Mouse (Mus musculus): ENCODE results near the gene Kdm5d. TPM values are rescaled to one million over a fixed set of nuclear protein-coding genes. Genes with fewer than 3 reads are reported as not detected.
A peak's percentile ranks its signal among the peaks of the same experiment; 100 is the strongest.

Gene Kdm5d
- total RNA-seq (2012; rRNA removed): 0.21 and 2.0 TPM in 2 replicates

DNA sequence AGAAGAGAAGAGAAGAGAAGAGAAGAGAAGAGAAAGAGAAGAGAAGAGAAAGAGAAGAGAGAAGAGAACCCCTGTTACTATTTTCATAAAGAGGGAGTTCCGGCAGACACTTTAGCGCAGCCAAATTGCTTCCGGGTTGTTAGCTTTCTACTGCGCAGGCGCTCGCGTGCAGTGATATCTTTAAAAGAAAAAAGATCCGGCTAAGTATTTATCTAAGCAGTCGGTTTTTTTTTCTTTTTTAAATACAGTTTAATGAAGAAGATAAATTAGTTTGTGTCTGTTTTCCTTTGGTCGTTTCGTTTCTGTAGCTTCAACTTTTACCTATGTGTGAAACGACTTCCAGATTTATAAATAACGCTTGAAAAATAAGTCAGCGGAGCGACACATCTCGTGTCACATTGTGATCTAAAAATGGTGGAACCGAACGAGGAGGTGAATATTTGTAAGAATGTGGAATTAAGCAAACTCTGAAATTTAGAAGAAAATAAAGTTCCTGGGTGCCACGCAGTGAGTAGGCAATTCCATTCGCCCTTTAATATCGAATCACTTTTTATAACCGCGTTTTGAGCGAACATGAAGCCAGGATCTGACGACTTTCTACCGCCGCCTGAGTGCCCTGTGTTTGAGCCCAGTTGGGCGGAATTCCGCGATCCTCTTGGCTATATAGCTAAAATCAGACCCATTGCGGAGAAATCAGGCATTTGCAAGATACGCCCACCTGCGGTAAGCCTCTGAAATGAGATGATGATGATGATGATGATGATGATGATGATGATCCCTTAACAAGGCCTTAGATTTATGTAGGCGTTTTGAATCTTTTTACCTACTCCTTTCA lies at the start of gene Kdm5d:
Gene Kdm5d, plus strand, starts transcription at position 396 of the 835 bp plus-strand sequence.
- in situ Hi-C loops (cut with MboI; ENCODE audit: low sequenced_read_pairs in 2 of 2, unreplicated experiment in 2 of 2): loop anchor here in 1 of 2 experiments (10.0 kb wide), 2 partner anchors 53 to 57 kb away; no protein-coding TSS in a partner anchor
- DNase-seq (ENCODE audit: low read depth, low spot score): no peak
- Histone ChIP-seq H3K9ac (ENCODE audit: insufficient read depth, low read depth, low read length, poor library complexity, severe bottlenecking) (no peak within 1 kb of the TSS), H3K4me3 (ENCODE audit: insufficient read depth in 1 of 2, low read depth in 1 of 2, low read length in 2 of 2, poor library complexity in 1 of 2, severe bottlenecking in 1 of 2) (0 out of 4 replicates have a peak within 1 kb of the TSS, but pooled peaks of 1 of the 2 experiments have one; percentile 12), H3K9me3 (ENCODE audit: control insufficient read depth, insufficient read depth, low read depth, low read length) (no peaks in the 10 kb centered on the region), H3K27ac (ENCODE audit: insufficient read depth, low read depth, low read length, poor library complexity, severe bottlenecking) (no peak within 1 kb of the TSS), H3K4me1 (ENCODE audit: control insufficient read depth in 2 of 2, insufficient read depth in 2 of 2, low read length in 2 of 2, poor library complexity in 1 of 2) (no peaks in the 10 kb centered on the region), H3K36me3 (ENCODE audit: control insufficient read depth, insufficient read depth, low read length, poor library complexity, severe bottlenecking) (no peaks in the 10 kb centered on the region)
- TF ChIP-seq HCFC1 (IDR thresholded peaks at IDR 0.05; ENCODE audit: borderline replicate concordance, insufficient read depth, low read length) (no peak), ZNF384 (IDR thresholded peaks at IDR 0.05; ENCODE audit: low read depth, low read length) (no peak), CHD2 (IDR thresholded peaks at IDR 0.05; ENCODE audit: low read depth, low read length) (no peak), ZC3H11A (IDR thresholded peaks at IDR 0.05; ENCODE audit: borderline replicate concordance, low read depth, low read length) (no peak), MAFK (IDR thresholded peaks at IDR 0.05; ENCODE audit: insufficient read depth, low read depth, low read length) (no peak)

DNA sequence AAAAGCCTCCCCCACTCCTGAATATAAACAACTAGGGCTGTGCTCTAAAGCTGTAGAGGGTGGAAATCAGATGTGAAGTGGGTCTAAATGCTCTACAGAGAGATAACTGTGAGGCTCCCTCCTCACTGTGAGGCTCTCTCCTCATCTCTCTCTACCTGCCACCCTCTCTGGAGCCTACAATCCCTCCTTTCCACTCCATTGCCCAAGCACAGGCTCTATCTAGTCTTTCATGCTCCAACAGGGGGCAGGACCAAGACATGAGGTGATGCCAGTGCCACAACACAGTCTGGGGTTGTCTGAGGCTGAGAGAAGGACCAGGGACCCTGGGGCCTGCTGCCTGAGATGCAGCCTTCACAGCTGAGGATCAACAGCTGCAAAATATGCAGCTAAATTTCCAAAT lies 25.2 kb upstream of the Kdm5d start:
- DNase-seq (ENCODE audit: low read depth, low spot score): no peak
- H3K4me3 ChIP-seq (ENCODE audit: insufficient read depth in 1 of 2, low read depth in 1 of 2, low read length in 2 of 2, poor library complexity in 1 of 2, severe bottlenecking in 1 of 2): no peak overlapping the region
- no peaks in the 10 kb centered on the region for H3K9me3 ChIP-seq (ENCODE audit: control insufficient read depth, insufficient read depth, low read depth, low read length)
- H3K9ac ChIP-seq (ENCODE audit: insufficient read depth, low read depth, low read length, poor library complexity, severe bottlenecking): no peak overlapping the region
- H3K36me3 ChIP-seq (ENCODE audit: control insufficient read depth, insufficient read depth, low read length, poor library complexity, severe bottlenecking): no peaks in the 10 kb centered on the region
- H3K4me1 ChIP-seq (ENCODE audit: control insufficient read depth in 2 of 2, insufficient read depth in 2 of 2, low read length in 2 of 2, poor library complexity in 1 of 2): no peaks in the 10 kb centered on the region
- in situ Hi-C loops (cut with MboI; ENCODE audit: low sequenced_read_pairs in 2 of 2, unreplicated experiment in 2 of 2): no loop called here
- TF ChIP-seq CHD2 (IDR thresholded peaks at IDR 0.05; ENCODE audit: low read depth, low read length) (no peak), MAFK (IDR thresholded peaks at IDR 0.05; ENCODE audit: insufficient read depth, low read depth, low read length) (no peak), HCFC1 (IDR thresholded peaks at IDR 0.05; ENCODE audit: borderline replicate concordance, insufficient read depth, low read length) (no peak)
- no peak overlapping the region for H3K27ac ChIP-seq (ENCODE audit: insufficient read depth, low read depth, low read length, poor library complexity, severe bottlenecking)

DNA sequence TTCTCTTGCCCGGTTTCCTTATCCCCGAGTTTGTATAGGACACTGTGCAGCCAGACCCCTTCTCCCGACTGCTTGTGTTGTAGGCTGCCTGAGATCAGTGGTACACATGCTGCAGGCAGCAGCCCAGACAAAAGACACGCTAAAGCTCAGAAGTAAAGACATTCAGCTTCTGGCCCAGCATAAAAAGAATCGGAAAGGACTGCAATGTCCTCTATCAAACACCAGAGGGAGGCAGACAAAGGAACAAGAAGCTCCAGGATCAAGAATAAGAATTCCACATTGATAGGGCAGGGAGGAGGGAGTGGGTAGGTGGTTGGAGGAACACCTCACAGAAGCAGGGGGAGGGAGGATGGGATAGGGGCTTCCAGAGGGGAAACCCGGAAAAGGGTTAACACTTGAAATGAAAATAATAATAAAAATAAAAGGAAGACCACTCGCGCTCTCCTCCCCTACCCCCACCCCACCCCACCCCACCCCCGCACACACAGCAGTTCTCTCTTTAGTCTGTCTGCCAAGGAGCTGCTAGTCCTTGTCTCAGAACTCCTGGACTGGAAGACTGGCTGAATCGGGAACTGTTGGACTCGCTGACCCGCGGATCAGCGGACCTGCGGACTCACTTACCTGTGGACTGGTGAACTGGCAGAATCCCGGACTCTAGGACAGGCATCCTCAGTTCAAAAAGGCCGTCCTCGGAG lies 24.6 kb upstream of the Kdm5d start:
- no peak overlapping the region for H3K4me3 ChIP-seq (ENCODE audit: insufficient read depth in 1 of 2, low read depth in 1 of 2, low read length in 2 of 2, poor library complexity in 1 of 2, severe bottlenecking in 1 of 2)

More for the DNA sequence above, 24.6 kb upstream of the Kdm5d start:
- no peak overlapping the region for H3K9ac ChIP-seq (ENCODE audit: insufficient read depth, low read depth, low read length, poor library complexity, severe bottlenecking)
- no peaks in the 10 kb centered on the region for H3K36me3 ChIP-seq (ENCODE audit: control insufficient read depth, insufficient read depth, low read length, poor library complexity, severe bottlenecking)
- H3K9me3 ChIP-seq (ENCODE audit: control insufficient read depth, insufficient read depth, low read depth, low read length): no peaks in the 10 kb centered on the region
- in situ Hi-C loops (cut with MboI; ENCODE audit: low sequenced_read_pairs in 2 of 2, unreplicated experiment in 2 of 2): no loop called here
- H3K4me1 ChIP-seq (ENCODE audit: control insufficient read depth in 2 of 2, insufficient read depth in 2 of 2, low read length in 2 of 2, poor library complexity in 1 of 2): no peaks in the 10 kb centered on the region
- TF ChIP-seq ZNF384 (IDR thresholded peaks at IDR 0.05; ENCODE audit: low read depth, low read length) (no peak), CHD2 (IDR thresholded peaks at IDR 0.05; ENCODE audit: low read depth, low read length) (no peak), MAFK (IDR thresholded peaks at IDR 0.05; ENCODE audit: insufficient read depth, low read depth, low read length) (no peak), ZC3H11A (IDR thresholded peaks at IDR 0.05; ENCODE audit: borderline replicate concordance, low read depth, low read length) (no peak), HCFC1 (IDR thresholded peaks at IDR 0.05; ENCODE audit: borderline replicate concordance, insufficient read depth, low read length) (no peak)
- H3K27ac ChIP-seq (ENCODE audit: insufficient read depth, low read depth, low read length, poor library complexity, severe bottlenecking): no peak overlapping the region
- peak; percentile 12 for DNase-seq (ENCODE audit: low read depth, low spot score)

Other genes starting within 250 kb of the Kdm5d start
- 1.9 and 6.6 TPM in 2 replicates for gene Zfy1, start 100.4 kb upstream of the Kdm5d start, total RNA-seq (2012; rRNA removed)
- 6.8 and 9.1 TPM in 2 replicates for gene Uba1y, start 79.1 kb upstream of the Kdm5d start, total RNA-seq (2012; rRNA removed)
- 53.2 and 65.9 TPM in 2 replicates for gene Eif2s3y, start 112.8 kb downstream of the Kdm5d start, total RNA-seq (2012; rRNA removed)

Data from ES-E14 (cell line).